Mouse (Mus musculus) erythroblast, embryonic 14.5 days (primary cell): ENCODE data around the gene Lgals4. TPM values are rescaled to one million over a fixed set of nuclear protein-coding genes. Genes with fewer than 3 reads are reported as not detected.
A peak's percentile ranks its signal among the peaks of the same experiment; 100 is the strongest.

Experiments
- H3K27me3 ChIP-seq: 2 replicates; pipeline ENCODE4 v1.6.1; 2012; ENCODE audit warnings: inconsistent platforms; ENCODE audit not compliant: control insufficient read depth
- H3K36me3 ChIP-seq: 2 replicates; pipeline ENCODE4 v1.6.1; 2012; ENCODE audit warnings: mild to moderate bottlenecking, inconsistent platforms; ENCODE audit not compliant: control insufficient read depth
- H3K4me1 ChIP-seq: 2 replicates; pipeline ENCODE4 v1.6.1; 2012; ENCODE audit warnings: inconsistent platforms; ENCODE audit not compliant: control insufficient read depth
- H3K4me3 ChIP-seq: replicated peaks from 2 replicates; pipeline ENCODE3; 2012; ENCODE audit warnings: moderate library complexity, mild to moderate bottlenecking, inconsistent platforms
- H3K9me3 ChIP-seq: 2 replicates; pipeline ENCODE4 v1.6.1; 2012; ENCODE audit warnings: low read length, inconsistent platforms, mixed read lengths; ENCODE audit not compliant: control insufficient read depth
- GATA1 ChIP-seq: IDR thresholded peaks from 2 replicates; pipeline ENCODE4 v1.6.1; 2012; ENCODE audit warnings: low read length, inconsistent platforms, mixed read lengths
- TAL1 ChIP-seq: IDR thresholded peaks from 3 replicates; pipeline ENCODE4 v1.6.1; 2012; ENCODE audit warnings: low read length, inconsistent platforms, mixed read lengths
- polyA plus RNA-seq: library from polyadenylated mRNA; stranded (reverse); fragments of >175 nt; gene quantifications from 2 replicates; pipeline ENCODE4 v1.2.3, GENCODE M21; 2012

Gene Lgals4
- polyA plus RNA-seq, 1 experiment = 0.17 TPM

DNA sequence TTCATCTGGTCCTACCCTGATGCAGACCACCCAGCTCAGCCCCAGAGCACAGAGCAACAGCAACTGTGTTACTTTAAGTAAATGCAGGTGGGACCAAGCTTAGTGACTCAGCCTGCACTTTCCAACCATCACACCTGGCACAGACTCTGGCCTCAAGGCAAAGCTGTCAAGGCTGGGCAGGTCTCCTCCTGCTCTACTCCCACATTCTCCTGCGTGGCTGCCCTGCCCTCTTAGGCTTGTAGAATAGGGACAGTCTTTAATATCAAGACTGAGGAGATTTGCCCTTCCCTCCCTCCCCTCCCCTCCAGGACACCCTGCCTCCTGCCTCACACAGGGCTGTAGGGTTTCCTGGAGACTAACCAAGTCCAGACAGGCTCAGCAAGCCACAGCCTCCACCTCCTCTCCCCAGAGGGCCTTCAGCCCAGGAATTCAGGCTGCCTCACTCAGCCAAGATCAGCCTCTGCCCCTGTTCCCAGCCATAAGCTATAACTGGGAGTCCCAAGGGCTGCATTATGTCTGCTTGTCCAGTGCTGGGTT, 16.1 kb downstream of the Lgals4 start:
- H3K4me3 ChIP-seq = no peak overlapping the region
- no peaks in the 10 kb centered on the region for H3K9me3 ChIP-seq
- TF ChIP-seq TAL1 = no peak
- no peak for TF ChIP-seq GATA1
- H3K27me3 ChIP-seq = no peaks in the 10 kb centered on the region
- no peaks in the 10 kb centered on the region for H3K4me1 ChIP-seq
- no peaks in the 10 kb centered on the region for H3K36me3 ChIP-seq

GRCm38 (mm10) chr7:28850642-28851041, 17.0 kb downstream of the Lgals4 start:
- H3K4me3 ChIP-seq = no peak overlapping the region
- no peaks in the 10 kb centered on the region for H3K4me1 ChIP-seq
- no peaks in the 10 kb centered on the region for H3K27me3 ChIP-seq
- H3K36me3 ChIP-seq = no peaks in the 10 kb centered on the region
- no peaks in the 10 kb centered on the region for H3K9me3 ChIP-seq
- TF ChIP-seq TAL1 (no peak), GATA1 (no peak)

- H3K27me3 ChIP-seq = no peaks in the 10 kb centered on the region
- peaks cover 10% of the 10 kb centered on the region for H3K4me1 ChIP-seq
- H3K4me3 ChIP-seq = no peak overlapping the region
- no peaks in the 10 kb centered on the region for H3K36me3 ChIP-seq
- peaks cover 9% of the 10 kb centered on the region for H3K9me3 ChIP-seq
- TF ChIP-seq GATA1 = no peak
- no peak for TF ChIP-seq TAL1
Measured at GRCm38 (mm10) chr7:28859953-28860352, 26.3 kb downstream of the Lgals4 start.

DNA sequence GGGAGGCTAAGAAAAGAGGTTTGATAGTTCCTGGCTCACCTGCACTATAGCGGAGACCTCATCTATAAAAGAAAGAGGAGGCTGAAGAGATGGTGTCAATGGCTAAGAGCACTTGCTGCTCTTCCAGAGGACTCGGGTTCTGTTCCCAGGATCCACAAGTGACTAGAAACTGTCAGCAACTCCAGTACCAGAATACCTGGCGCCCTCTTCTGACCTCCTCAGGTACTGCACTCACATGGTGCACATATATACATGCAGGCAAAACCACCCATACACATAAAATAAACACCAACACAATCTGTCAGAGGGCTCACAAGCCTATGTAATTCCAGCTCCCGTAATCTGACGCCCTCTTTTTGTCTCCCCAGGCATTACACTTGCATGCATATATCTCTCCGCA, 27.2 kb downstream of the Lgals4 start:
- Histone ChIP-seq H3K4me3 (no peak overlapping the region), H3K27me3 (no peaks in the 10 kb centered on the region), H3K36me3 (no peaks in the 10 kb centered on the region), H3K4me1 (peaks cover 18% of the 10 kb centered on the region), H3K9me3 (peaks cover 9% of the 10 kb centered on the region)
- TF ChIP-seq GATA1 (no peak), TAL1 (no peak)

DNA sequence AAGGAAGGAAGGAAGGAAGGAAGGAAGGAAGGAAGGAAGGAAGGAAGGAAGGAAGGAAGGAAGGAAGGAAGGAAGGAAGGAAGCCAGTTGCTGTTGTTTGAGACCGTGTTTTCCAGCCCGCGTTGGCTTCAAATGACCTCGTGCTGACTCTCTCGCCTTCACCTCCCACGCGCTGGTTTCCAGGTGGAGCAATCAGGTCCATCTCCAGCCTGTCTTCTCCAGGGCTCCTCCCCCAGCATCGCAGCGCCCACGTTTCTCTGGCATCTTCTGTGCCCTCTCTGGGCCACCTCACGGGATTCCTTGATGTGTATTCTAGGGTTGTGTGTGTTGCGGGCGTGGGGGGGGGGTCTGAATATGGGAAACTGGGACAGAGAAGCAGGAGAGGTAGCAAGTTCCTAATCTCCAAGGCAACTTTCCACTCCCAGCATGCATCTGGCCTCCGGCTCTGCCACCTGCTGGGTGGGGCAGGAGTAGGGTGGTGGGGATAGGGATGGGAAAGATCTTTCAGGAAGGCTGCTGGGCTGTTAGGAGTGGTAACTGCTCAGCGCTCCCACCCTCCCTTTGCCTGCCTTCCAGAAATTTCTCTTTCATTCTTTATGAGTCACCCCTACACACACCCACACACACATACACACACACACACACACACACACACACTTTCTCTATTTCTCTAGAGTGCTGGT, 29.3 kb downstream of the Lgals4 start:
- H3K27me3 ChIP-seq = no peaks in the 10 kb centered on the region
- peaks cover 35% of the 10 kb centered on the region for H3K4me1 ChIP-seq
- H3K36me3 ChIP-seq = no peaks in the 10 kb centered on the region
- no peak overlapping the region for H3K4me3 ChIP-seq
- peaks cover 9% of the 10 kb centered on the region for H3K9me3 ChIP-seq
- no peak for TF ChIP-seq GATA1
- TF ChIP-seq TAL1 = no peak

DNA sequence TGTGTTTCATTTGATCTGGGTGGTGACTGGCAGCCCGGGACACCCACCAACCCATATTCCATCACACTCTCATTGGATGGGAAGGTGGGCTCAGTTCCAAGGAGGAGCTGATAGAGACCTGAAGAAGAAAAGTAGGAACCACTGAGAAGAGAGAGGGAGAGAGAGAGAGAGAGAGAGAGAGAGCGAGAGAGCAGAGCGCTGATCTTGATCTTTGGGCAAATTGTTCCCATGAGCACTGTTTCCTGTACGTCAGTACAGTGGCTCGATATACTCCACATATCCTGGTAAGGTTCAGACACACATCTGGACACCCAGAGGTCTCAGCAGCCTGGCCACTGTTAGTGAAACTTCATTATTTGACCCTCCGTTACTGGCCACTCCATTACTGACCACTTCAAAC, 29.9 kb downstream of the Lgals4 start, which contains the start of gene Lgals7:
Lgals7 (plus strand) TSS at position 314 of the 400 bp plus-strand sequence.
- Histone ChIP-seq H3K27me3 (no peaks in the 10 kb centered on the region), H3K36me3 (no peaks in the 10 kb centered on the region), H3K9me3 (peaks cover 9% of the 10 kb centered on the region), H3K4me1 (peaks cover 35% of the 10 kb centered on the region), H3K4me3 (no peak within 1 kb of the TSS)
- TF ChIP-seq TAL1 (no peak), GATA1 (no peak)

GRCm38 (mm10) chr7:28864288-28864750, 30.7 kb downstream of the Lgals4 start:
- no peaks in the 10 kb centered on the region for H3K36me3 ChIP-seq
- H3K4me1 ChIP-seq = peaks cover 35% of the 10 kb centered on the region
- no peak overlapping the region for H3K4me3 ChIP-seq
- peaks cover 9% of the 10 kb centered on the region for H3K9me3 ChIP-seq
- TF ChIP-seq TAL1 = no peak
- no peak for TF ChIP-seq GATA1
- H3K27me3 ChIP-seq = no peaks in the 10 kb centered on the region

DNA sequence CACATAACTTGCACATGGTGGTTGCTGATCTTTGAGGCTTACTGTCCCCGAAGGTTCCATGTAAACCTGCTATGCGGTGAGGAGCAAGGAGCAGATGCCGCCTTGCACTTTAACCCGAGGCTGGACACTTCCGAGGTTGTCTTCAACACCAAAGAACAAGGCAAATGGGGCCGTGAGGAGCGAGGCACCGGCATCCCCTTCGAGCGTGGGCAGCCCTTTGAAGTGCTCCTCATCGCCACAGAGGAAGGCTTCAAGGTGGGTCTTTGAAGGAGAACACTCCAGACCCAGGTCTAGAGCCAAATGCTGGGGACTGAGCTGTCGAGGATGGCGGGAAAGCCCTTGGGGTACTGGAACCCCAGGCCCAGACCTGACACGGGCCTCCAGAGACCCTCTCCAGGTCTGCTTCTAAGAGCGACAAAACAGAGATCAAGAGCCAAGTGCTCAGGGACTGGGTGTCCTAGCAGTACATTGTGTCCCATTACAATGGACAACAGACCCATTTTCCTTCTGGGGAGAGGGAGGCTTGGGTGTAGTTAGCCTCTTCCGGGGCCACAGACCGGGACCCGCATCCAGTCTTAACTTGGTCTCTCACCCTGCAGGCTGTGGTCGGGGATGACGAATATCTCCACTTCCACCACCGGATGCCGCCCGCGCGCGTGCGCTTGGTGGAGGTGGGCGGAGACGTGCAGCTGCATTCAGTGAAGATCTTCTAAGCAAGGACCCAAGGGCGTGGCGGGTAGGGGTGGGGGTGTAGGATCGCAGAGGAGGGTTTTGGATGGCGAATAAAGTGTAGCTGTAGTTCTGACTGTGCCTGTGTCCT, 32.0 kb downstream of the Lgals4 start:
- Histone ChIP-seq H3K27me3 (no peaks in the 10 kb centered on the region), H3K4me1 (peaks cover 36% of the 10 kb centered on the region), H3K4me3 (peak overlapping the region; percentile 53), H3K36me3 (no peaks in the 10 kb centered on the region), H3K9me3 (peaks cover 7% of the 10 kb centered on the region)
- TF ChIP-seq GATA1 (no peak), TAL1 (no peak)

DNA sequence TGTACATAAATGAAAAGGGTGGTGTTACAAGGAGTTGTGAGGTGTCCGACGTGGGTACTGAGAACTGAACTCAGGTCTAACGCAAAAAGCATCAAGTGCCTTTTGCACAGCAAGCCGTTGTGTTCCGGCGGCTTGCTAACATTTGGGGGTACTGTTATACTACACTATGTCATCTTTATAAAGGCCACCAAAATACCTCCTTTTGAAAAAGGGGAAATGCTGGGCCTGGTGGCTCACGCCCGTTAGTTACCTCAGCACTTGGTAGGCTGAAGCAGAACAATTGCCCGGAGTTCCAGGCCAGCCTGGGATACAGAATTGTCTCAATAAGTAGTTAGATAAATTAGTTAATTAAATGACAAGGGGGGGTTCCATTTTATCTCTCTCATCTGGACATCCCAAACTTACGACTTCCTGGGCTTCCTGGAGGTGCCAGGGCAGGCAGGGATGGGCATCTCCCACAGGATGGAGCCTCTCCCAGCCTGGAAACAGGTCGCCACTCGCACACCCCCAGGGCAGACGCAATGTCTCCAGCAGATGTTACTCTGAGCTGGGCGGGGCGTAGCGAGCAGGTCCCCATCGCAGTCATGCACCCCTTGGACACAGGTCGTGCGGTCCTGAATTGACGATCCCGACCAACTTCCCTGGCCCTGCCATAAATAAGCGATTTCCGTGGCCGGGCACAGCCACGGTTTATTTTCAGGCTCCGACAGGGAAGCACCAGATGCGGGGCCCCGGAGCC, 33.3 kb downstream of the Lgals4 start:
- H3K9me3 ChIP-seq = no peaks in the 10 kb centered on the region
- no peaks in the 10 kb centered on the region for H3K36me3 ChIP-seq
- H3K27me3 ChIP-seq = no peaks in the 10 kb centered on the region
- TF ChIP-seq GATA1 (no peak), TAL1 (no peak)
- H3K4me3 ChIP-seq = no peak overlapping the region
- peaks cover 45% of the 10 kb centered on the region for H3K4me1 ChIP-seq
